Mouse (Mus musculus): ENCODE data around the gene Unc119. TPM values are rescaled to one million over a fixed set of nuclear protein-coding genes. Genes with fewer than 3 reads are reported as not detected.

Gene Unc119
- polyA plus RNA-seq, 2 experiments = 55.7 to 114 TPM

GRCm38 (mm10) chr11:78367456-78368225, 24.4 kb downstream of the Unc119 start:
- no peaks in the 10 kb centered on the region for H3K9me3 ChIP-seq (ENCODE audit: control insufficient read depth, low read length)
- no peak overlapping the region for H3K27ac ChIP-seq (replicated peaks; ENCODE audit: low read depth, low read length)
- no peak for TF ChIP-seq POLR2A (IDR thresholded peaks at IDR 0.05; ENCODE audit: borderline replicate concordance, extremely low read depth, insufficient read depth, insufficient read length)
- H3K4me3 ChIP-seq (replicated peaks; ENCODE audit: low read length) = no peak overlapping the region
- H3K4me1 ChIP-seq (ENCODE audit: control insufficient read depth, insufficient read depth, low read length) = peaks cover 12% of the 10 kb centered on the region
- H3K9ac ChIP-seq (ENCODE audit: low read depth, low read length, severe bottlenecking) = 0 out of 2 replicates have a peak overlapping the region, but pooled peaks have one; percentile 7
- no peak for DNase-seq (ENCODE audit: low spot score)
- no peaks in the 10 kb centered on the region for H3K27me3 ChIP-seq (ENCODE audit: control insufficient read depth, insufficient read depth, low read length)
- no peaks in the 10 kb centered on the region for H3K36me3 ChIP-seq (ENCODE audit: control insufficient read depth, insufficient read depth, low read length)
- H3K4me2 ChIP-seq (replicated peaks; ENCODE audit: low read depth, low read length, severe bottlenecking) = no peak overlapping the region
- WGBS = 77% methylated on average over 15 of the region's 15 CpGs
- ATAC-seq (ENCODE audit: low FRiP score, low read depth) = no peak

GRCm38 (mm10) chr11:78370389-78370788, 27.1 kb downstream of the Unc119 start:
- H3K9me3 ChIP-seq (ENCODE audit: control insufficient read depth, low read length) = no peaks in the 10 kb centered on the region
- H3K36me3 ChIP-seq (ENCODE audit: control insufficient read depth, insufficient read depth, low read length) = no peaks in the 10 kb centered on the region
- H3K4me1 ChIP-seq (ENCODE audit: control insufficient read depth, insufficient read depth, low read length) = peaks cover 7% of the 10 kb centered on the region; the same call in 1 of the 2 replicates
- TF ChIP-seq POLR2A (IDR thresholded peaks at IDR 0.05; ENCODE audit: borderline replicate concordance, extremely low read depth, insufficient read depth, insufficient read length) = no peak
- H3K4me2 ChIP-seq (replicated peaks; ENCODE audit: low read depth, low read length, severe bottlenecking) = no peak overlapping the region
- H3K27ac ChIP-seq (replicated peaks; ENCODE audit: low read depth, low read length) = no peak overlapping the region
- no peaks in the 10 kb centered on the region for H3K27me3 ChIP-seq (ENCODE audit: control insufficient read depth, insufficient read depth, low read length)
- H3K9ac ChIP-seq (ENCODE audit: low read depth, low read length, severe bottlenecking) = no peak overlapping the region
- H3K4me3 ChIP-seq (replicated peaks; ENCODE audit: low read length) = no peak overlapping the region
- 33% methylated on average over 1 of the region's 1 CpGs for WGBS
- DNase-seq (ENCODE audit: low spot score) (no peak), ATAC-seq (ENCODE audit: low FRiP score, low read depth) (no peak)

GRCm38 (mm10) chr11:78371711-78372110, 28.4 kb downstream of the Unc119 start:
- H3K27me3 ChIP-seq (ENCODE audit: control insufficient read depth, insufficient read depth, low read length) = no peaks in the 10 kb centered on the region
- H3K4me2 ChIP-seq (replicated peaks; ENCODE audit: low read depth, low read length, severe bottlenecking) = no peak overlapping the region
- DNase-seq (ENCODE audit: low spot score) (no peak), ATAC-seq (ENCODE audit: low FRiP score, low read depth) (no peak)
- no peak for TF ChIP-seq POLR2A (IDR thresholded peaks at IDR 0.05; ENCODE audit: borderline replicate concordance, extremely low read depth, insufficient read depth, insufficient read length)
- H3K4me1 ChIP-seq (ENCODE audit: control insufficient read depth, insufficient read depth, low read length) = peaks cover 7% of the 10 kb centered on the region; the same call in 1 of the 2 replicates
- no peaks in the 10 kb centered on the region for H3K36me3 ChIP-seq (ENCODE audit: control insufficient read depth, insufficient read depth, low read length)
- H3K27ac ChIP-seq (replicated peaks; ENCODE audit: low read depth, low read length) = no peak overlapping the region
- no peak overlapping the region for H3K4me3 ChIP-seq (replicated peaks; ENCODE audit: low read length)
- WGBS = 85% methylated on average over 11 of the region's 11 CpGs
- H3K9me3 ChIP-seq (ENCODE audit: control insufficient read depth, low read length) = no peaks in the 10 kb centered on the region
- no peak overlapping the region for H3K9ac ChIP-seq (ENCODE audit: low read depth, low read length, severe bottlenecking)

GRCm38 (mm10) chr11:78372166-78372565, 28.9 kb downstream of the Unc119 start:
- 77% methylated on average over 3 of the region's 3 CpGs for WGBS
- H3K9me3 ChIP-seq (ENCODE audit: control insufficient read depth, low read length) = no peaks in the 10 kb centered on the region
- H3K36me3 ChIP-seq (ENCODE audit: control insufficient read depth, insufficient read depth, low read length) = no peaks in the 10 kb centered on the region
- H3K9ac ChIP-seq (ENCODE audit: low read depth, low read length, severe bottlenecking) = no peak overlapping the region
- TF ChIP-seq POLR2A (IDR thresholded peaks at IDR 0.05; ENCODE audit: borderline replicate concordance, extremely low read depth, insufficient read depth, insufficient read length) = no peak
- peaks cover 7% of the 10 kb centered on the region for H3K4me1 ChIP-seq (ENCODE audit: control insufficient read depth, insufficient read depth, low read length)
- H3K4me3 ChIP-seq (replicated peaks; ENCODE audit: low read length) = no peak overlapping the region
- H3K27me3 ChIP-seq (ENCODE audit: control insufficient read depth, insufficient read depth, low read length) = no peaks in the 10 kb centered on the region
- DNase-seq (ENCODE audit: low spot score) = no peak
- H3K27ac ChIP-seq (replicated peaks; ENCODE audit: low read depth, low read length) = no peak overlapping the region
- no peak overlapping the region for H3K4me2 ChIP-seq (replicated peaks; ENCODE audit: low read depth, low read length, severe bottlenecking)
- ATAC-seq (ENCODE audit: low FRiP score, low read depth) = no peak

GRCm38 (mm10) chr11:78372610-78373009, 29.3 kb downstream of the Unc119 start:
- ATAC-seq (ENCODE audit: low FRiP score, low read depth) = no peak
- Histone ChIP-seq H3K4me3 (replicated peaks; ENCODE audit: low read length) (no peak overlapping the region), H3K27me3 (ENCODE audit: control insufficient read depth, insufficient read depth, low read length) (no peaks in the 10 kb centered on the region), H3K9ac (ENCODE audit: low read depth, low read length, severe bottlenecking) (no peak overlapping the region), H3K27ac (replicated peaks; ENCODE audit: low read depth, low read length) (no peak overlapping the region), H3K4me2 (replicated peaks; ENCODE audit: low read depth, low read length, severe bottlenecking) (no peak overlapping the region), H3K9me3 (ENCODE audit: control insufficient read depth, low read length) (no peaks in the 10 kb centered on the region), H3K36me3 (ENCODE audit: control insufficient read depth, insufficient read depth, low read length) (no peaks in the 10 kb centered on the region), H3K4me1 (ENCODE audit: control insufficient read depth, insufficient read depth, low read length) (peaks cover 11% of the 10 kb centered on the region)
- WGBS = 69% methylated on average over 7 of the region's 7 CpGs
- DNase-seq (ENCODE audit: low spot score) = no peak
- TF ChIP-seq POLR2A (IDR thresholded peaks at IDR 0.05; ENCODE audit: borderline replicate concordance, extremely low read depth, insufficient read depth, insufficient read length) = no peak

All from limb, embryonic 14.5 days (tissue).